Mouse (Mus musculus): ENCODE data around the gene Phc1.

DNA sequence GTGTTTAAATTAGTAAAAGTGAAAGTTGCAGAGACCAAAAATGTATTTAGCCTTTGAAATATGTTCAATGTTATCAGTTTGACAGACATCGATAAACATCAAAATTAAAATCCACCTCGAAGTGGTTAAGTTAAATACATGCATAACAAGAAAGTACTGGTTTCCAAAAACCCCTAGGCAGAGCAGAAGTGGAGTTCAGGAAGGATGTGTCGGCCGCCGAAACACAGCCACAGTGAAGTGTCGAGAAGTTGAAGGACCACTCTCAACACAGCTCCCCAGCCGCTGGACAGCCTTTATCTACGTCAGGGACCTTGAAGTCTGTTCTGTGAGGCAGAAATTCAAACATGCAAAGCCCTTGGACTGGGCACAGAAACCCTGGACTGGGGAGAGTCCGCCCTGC is 36.8 kb downstream of the Phc1 start:
- TF ChIP-seq CTCF (IDR thresholded peaks at IDR 0.05; ENCODE audit: borderline replicate concordance, insufficient read depth, low read depth, low read length) (no peak), POLR2A (IDR thresholded peaks at IDR 0.05; ENCODE audit: borderline replicate concordance, insufficient read depth, low read length) (no peak)

All from cerebellum, adult 2 months (tissue).